Mouse (Mus musculus): Measurements from ENCODE around the gene Wwtr1.

DNA sequence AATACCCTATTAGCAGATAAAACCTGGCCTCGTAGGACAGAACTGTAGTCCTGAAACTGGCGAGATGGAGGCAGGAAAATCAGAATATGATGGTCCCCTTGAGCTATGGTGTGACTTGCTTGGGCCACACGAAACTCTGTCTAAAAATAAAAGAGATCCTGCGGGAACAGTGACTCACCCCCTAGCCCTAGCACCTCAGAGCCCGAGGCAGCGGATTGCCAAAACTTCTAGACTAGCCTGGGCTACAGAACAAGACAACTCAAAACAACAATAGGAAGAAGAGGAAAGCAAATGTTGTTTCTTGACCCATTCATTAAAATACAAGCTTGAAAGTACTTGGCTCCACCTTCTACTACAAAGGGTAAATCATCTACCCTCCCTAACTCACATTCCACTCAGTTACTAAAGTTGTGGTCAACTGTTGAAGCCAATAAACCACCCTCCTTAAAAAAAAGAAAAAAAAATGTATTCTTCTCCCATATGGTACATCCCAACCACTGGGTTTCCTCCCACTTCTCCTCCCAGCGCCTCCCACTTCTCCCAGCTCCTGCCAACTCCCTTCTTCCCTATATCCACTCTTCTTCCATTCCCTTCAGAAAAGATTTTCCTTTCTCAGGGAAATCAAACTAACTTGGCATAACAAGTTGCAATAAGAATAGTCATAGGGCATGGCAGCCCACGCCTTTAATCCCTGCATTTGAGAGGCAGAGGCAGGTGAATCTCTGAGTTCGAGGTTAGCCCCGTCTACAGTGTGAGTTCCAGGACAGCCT lies 4.9 kb upstream of the Wwtr1 start:
- TF ChIP-seq GATA1 (IDR thresholded peaks at IDR 0.05; ENCODE audit: borderline replicate concordance, low read length) (no peak), FLI1 (IDR thresholded peaks at IDR 0.05; ENCODE audit: low read length) (no peak)
